Mouse (Mus musculus): ENCODE results near the gene Sigirr.

GRCm38 (mm10) chr7:141048226-141049218 is 51.9 kb downstream of the Sigirr start:
- TF ChIP-seq GATA1 (IDR thresholded peaks at IDR 0.05; ENCODE audit: borderline replicate concordance, low read length) (no peak; the same call in 2 of the 3 replicates), FLI1 (IDR thresholded peaks at IDR 0.05; ENCODE audit: low read length) (no peak)
